Mouse (Mus musculus) heart, postnatal 0 days (tissue): ENCODE measurements at regions not wholly inside any gene's neighbourhood (a gene's known extent, or its start where the extent isn't known, plus 50 kb on each side); places are given as distances from the start of the nearest gene placed in this dataset.

Experiments used
- CTCF ChIP-seq: IDR thresholded peaks from 2 replicates; pipeline ENCODE4 v1.5.1; 2016; ENCODE audit warnings: antibody characterized with exemption, control low read depth, low read depth
- EP300 ChIP-seq: IDR thresholded peaks from 2 replicates; pipeline ENCODE4 v1.6.1; 2016; ENCODE audit warnings: antibody characterized with exemption, low read depth

DNA sequence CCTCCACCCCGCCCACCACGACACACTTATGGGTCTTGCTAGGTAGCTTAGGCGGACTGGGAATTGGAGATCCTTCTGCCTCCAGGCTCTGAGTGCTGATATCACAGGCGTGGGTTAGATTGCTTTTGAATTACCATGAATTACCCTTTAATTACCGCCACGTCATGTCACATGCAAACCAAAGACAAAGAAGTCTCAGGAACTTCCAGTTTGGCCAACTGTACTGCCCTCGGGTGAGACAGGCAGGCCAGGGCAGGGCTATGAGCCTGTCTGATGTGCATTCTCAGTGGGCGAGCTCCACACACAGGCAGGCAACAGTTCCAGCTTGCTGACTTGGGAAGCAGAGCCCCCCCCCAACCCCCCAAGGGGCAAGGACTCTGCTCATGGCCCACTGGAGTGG is 101.3 kb upstream of the Slc22a23 start:
- TF ChIP-seq CTCF (no peak), EP300 (no peak)
